Mouse (Mus musculus): ENCODE data around the gene Rpl19. TPM values are rescaled to one million over a fixed set of nuclear protein-coding genes. Genes with fewer than 3 reads are reported as not detected.
A peak's percentile ranks its signal among the peaks of the same experiment; 100 is the strongest.

The Rpl19 gene
- polyA plus RNA-seq, 1 experiment from 2014 or later = 1,012 TPM

GRCm38 (mm10) chr11:98001351-98001824, 25.1 kb upstream of the Rpl19 start:
- WGBS = 30% methylated on average over 11 of the region's 11 CpGs
- peaks cover 29% of the 10 kb centered on the region for H3K36me3 ChIP-seq
- peaks cover 37% of the 10 kb centered on the region for H3K27me3 ChIP-seq
- peaks cover 30% of the 10 kb centered on the region for H3K4me1 ChIP-seq
- H3K4me3 ChIP-seq = no peak overlapping the region
- ATAC-seq (ENCODE audit: low FRiP score, low read depth) = no peak
- 0 out of 2 replicates have a peak overlapping the region, but pooled peaks have one; percentile 8 for H3K9ac ChIP-seq
- no peak overlapping the region for H3K27ac ChIP-seq
- H3K9me3 ChIP-seq = no peaks in the 10 kb centered on the region
- H3K4me2 ChIP-seq (replicated peaks) = no peak overlapping the region

- no peaks in the 10 kb centered on the region for H3K9me3 ChIP-seq
- no peak overlapping the region for H3K4me3 ChIP-seq
- peaks cover 34% of the 10 kb centered on the region for H3K36me3 ChIP-seq
- no peak for ATAC-seq (ENCODE audit: low FRiP score, low read depth)
- no peak overlapping the region for H3K27ac ChIP-seq
- peaks cover 30% of the 10 kb centered on the region for H3K4me1 ChIP-seq
- H3K4me2 ChIP-seq (replicated peaks) = no peak overlapping the region
- 52% methylated on average over 6 of the region's 6 CpGs for WGBS
- no peak overlapping the region for H3K9ac ChIP-seq
- peaks cover 37% of the 10 kb centered on the region for H3K27me3 ChIP-seq
These were observed 24.5 kb upstream of the Rpl19 start for GRCm38 (mm10) chr11:98001986-98002385.

GRCm38 (mm10) chr11:98002627-98003026, 23.9 kb upstream of the Rpl19 start:
- WGBS = 9% methylated on average over 12 of the region's 12 CpGs
- Histone ChIP-seq H3K9me3 (no peaks in the 10 kb centered on the region), H3K36me3 (peaks cover 40% of the 10 kb centered on the region), H3K4me1 (peaks cover 30% of the 10 kb centered on the region), H3K27me3 (peaks cover 37% of the 10 kb centered on the region), H3K4me3 (no peak overlapping the region), H3K27ac (no peak overlapping the region), H3K4me2 (replicated peaks) (peak overlapping the region; percentile 42), H3K9ac (peak overlapping the region; percentile 25; the same call in 1 of the 2 replicates)
- ATAC-seq (ENCODE audit: low FRiP score, low read depth) = no peak

DNA sequence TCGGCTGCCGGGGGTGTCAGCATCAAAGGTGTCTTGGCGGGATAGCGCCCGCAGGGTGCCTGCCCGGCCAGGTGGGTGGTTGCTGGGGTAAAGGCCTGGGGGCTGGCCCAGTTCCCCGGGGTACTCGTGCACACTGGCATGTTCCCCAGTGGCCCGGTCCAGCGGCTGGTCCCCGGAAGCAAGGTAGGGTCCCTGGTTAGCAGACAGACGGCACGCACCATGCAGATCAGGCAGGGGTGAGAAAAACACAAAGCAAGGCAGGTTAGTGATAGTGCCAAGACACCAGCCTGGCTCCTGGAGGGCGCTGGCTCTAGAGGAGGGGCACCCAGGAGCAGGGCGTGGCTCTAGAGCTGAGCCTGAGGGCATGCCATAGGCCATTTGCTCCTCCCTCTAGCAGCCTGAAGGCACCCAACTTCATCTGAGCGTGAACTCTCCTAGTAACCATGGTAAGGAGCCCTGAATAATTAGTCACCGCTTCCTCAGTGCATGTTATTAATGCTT, 23.3 kb upstream of the Rpl19 start:
- Histone ChIP-seq H3K9ac (peak overlapping the region; percentile 25), H3K36me3 (peaks cover 46% of the 10 kb centered on the region), H3K9me3 (no peaks in the 10 kb centered on the region), H3K27me3 (peaks cover 36% of the 10 kb centered on the region), H3K4me3 (no peak overlapping the region), H3K4me2 (replicated peaks) (peak overlapping the region; percentile 42), H3K27ac (no peak overlapping the region), H3K4me1 (peaks cover 30% of the 10 kb centered on the region)
- 27% methylated on average over 17 of the region's 17 CpGs for WGBS
- no peak for ATAC-seq (ENCODE audit: low FRiP score, low read depth)

DNA sequence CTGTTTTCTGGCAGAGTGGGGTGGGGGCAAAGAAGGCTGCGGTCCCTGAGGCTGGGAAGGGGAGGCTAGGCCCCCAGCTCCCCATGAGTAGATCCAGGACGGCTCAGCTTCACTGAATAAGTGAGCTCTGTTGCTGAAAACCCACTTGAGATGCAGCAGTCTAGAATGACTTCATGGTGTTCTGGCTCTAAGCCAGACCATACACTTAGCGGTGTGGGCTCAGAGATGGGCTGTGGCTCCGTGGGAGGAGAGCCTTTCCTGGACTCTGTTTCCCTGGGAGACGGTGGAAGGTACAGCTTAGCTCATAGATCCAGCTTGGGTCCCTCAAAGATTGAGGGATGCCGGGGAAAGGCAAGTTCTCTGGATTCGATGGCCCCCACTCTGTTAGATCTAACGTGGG, 22.3 kb upstream of the Rpl19 start:
- H3K4me3 ChIP-seq = no peak overlapping the region
- H3K9ac ChIP-seq = no peak overlapping the region
- H3K4me2 ChIP-seq (replicated peaks) = no peak overlapping the region
- peak overlapping the region; percentile 22; the same call in 1 of the 2 replicates for H3K27ac ChIP-seq
- ATAC-seq (ENCODE audit: low FRiP score, low read depth) = no peak
- H3K36me3 ChIP-seq = peaks cover 55% of the 10 kb centered on the region
- no peaks in the 10 kb centered on the region for H3K9me3 ChIP-seq
- WGBS = 55% methylated on average over 8 of the region's 8 CpGs
- H3K27me3 ChIP-seq = peaks cover 33% of the 10 kb centered on the region
- peaks cover 30% of the 10 kb centered on the region for H3K4me1 ChIP-seq

DNA sequence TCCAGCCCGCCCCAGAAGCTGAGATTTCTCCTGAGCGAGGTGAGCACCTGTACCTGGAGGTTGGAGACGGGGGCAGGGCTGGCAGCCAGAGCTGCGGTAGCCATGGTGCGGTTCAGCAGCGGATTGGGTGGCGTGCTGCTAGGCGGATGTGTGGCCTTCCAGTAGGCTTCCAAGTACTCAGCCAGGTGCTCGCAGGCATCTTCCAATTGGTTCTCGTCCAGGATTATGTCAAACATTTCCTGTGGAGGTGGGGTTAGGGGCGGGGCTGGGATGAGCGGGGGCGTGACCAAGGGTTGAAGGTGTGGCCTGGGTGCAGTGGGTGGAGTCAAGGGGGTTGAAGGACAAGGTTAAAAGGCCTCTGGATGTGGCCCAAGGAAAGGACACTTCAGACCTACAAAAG, 21.4 kb upstream of the Rpl19 start:
- no peak overlapping the region for H3K4me2 ChIP-seq (replicated peaks)
- peaks cover 30% of the 10 kb centered on the region for H3K4me1 ChIP-seq
- H3K36me3 ChIP-seq = peaks cover 64% of the 10 kb centered on the region
- H3K27ac ChIP-seq = no peak overlapping the region
- H3K9me3 ChIP-seq = no peaks in the 10 kb centered on the region
- WGBS = 49% methylated on average over 13 of the region's 13 CpGs
- peaks cover 27% of the 10 kb centered on the region for H3K27me3 ChIP-seq
- no peak overlapping the region for H3K9ac ChIP-seq
- no peak overlapping the region for H3K4me3 ChIP-seq
- ATAC-seq (ENCODE audit: low FRiP score, low read depth) = no peak

DNA sequence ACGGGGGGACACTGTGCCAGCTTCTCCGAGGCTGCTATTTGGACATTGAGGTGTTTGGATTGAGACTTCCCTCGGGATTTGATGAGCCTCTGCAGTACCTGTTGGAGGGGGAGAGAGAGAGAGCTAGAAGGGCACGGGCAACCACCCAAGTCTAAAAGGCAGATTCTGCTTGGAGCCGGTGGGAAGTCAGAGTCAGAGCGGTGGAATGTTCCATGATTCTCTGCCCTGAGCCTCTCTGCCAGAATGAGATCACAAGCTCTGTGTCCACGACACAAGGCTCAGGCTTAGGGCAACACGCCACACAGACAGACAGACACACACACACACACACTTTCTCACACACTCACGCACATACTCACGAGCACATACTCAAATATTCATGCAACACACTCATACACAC, 20.8 kb upstream of the Rpl19 start:
- no peak overlapping the region for H3K9ac ChIP-seq
- no peak overlapping the region; the same call in 1 of the 2 replicates for H3K27ac ChIP-seq
- peaks cover 27% of the 10 kb centered on the region for H3K4me1 ChIP-seq
- H3K4me2 ChIP-seq (replicated peaks) = no peak overlapping the region
- H3K36me3 ChIP-seq = peaks cover 70% of the 10 kb centered on the region
- WGBS = 79% methylated on average over 10 of the region's 10 CpGs
- no peaks in the 10 kb centered on the region for H3K9me3 ChIP-seq
- H3K27me3 ChIP-seq = peaks cover 22% of the 10 kb centered on the region
- no peak for ATAC-seq (ENCODE audit: low FRiP score, low read depth)
- no peak overlapping the region for H3K4me3 ChIP-seq

DNA sequence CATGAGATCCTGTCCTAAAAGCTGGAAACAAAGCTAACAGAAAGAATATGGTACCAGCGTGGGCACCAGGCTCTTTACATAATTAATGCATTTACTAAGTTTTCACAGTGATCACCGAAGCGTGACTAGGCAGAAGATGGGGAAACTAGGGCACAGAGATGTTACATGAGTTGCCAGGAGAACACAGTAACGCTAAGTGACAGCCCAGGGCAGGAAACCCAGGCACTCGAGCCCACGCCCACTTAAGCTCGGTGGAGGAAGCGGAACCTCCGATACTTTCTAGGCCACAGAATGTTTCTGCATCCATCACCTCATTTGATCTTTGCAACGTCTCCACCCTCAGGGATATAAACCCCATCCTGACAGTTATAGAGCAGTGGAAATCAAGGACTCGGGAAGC, 18.4 kb upstream of the Rpl19 start:
- WGBS = 82% methylated on average over 11 of the region's 11 CpGs
- Histone ChIP-seq H3K27ac (no peak overlapping the region), H3K4me2 (replicated peaks) (no peak overlapping the region), H3K4me1 (peaks cover 13% of the 10 kb centered on the region), H3K9ac (no peak overlapping the region), H3K4me3 (no peak overlapping the region), H3K36me3 (peaks cover 87% of the 10 kb centered on the region), H3K9me3 (no peaks in the 10 kb centered on the region), H3K27me3 (peaks cover under 1% of the 10 kb centered on the region; the same call in 1 of the 2 replicates)
- no peak for ATAC-seq (ENCODE audit: low FRiP score, low read depth)

GRCm38 (mm10) chr11:98011716-98012115, 14.8 kb upstream of the Rpl19 start:
- no peaks in the 10 kb centered on the region for H3K9me3 ChIP-seq
- no peak overlapping the region for H3K4me3 ChIP-seq
- no peaks in the 10 kb centered on the region for H3K27me3 ChIP-seq
- 61% methylated on average over 9 of the region's 9 CpGs for WGBS
- no peak for ATAC-seq (ENCODE audit: low FRiP score, low read depth)
- H3K27ac ChIP-seq = no peak overlapping the region
- H3K4me1 ChIP-seq = no peaks in the 10 kb centered on the region
- H3K36me3 ChIP-seq = peaks cover 91% of the 10 kb centered on the region
- no peak overlapping the region for H3K4me2 ChIP-seq (replicated peaks)
- no peak overlapping the region for H3K9ac ChIP-seq

GRCm38 (mm10) chr11:98012831-98013230, 13.7 kb upstream of the Rpl19 start:
- Histone ChIP-seq H3K36me3 (peaks cover 91% of the 10 kb centered on the region), H3K27ac (no peak overlapping the region)
- 82% methylated on average over 10 of the region's 10 CpGs for WGBS

DNA sequence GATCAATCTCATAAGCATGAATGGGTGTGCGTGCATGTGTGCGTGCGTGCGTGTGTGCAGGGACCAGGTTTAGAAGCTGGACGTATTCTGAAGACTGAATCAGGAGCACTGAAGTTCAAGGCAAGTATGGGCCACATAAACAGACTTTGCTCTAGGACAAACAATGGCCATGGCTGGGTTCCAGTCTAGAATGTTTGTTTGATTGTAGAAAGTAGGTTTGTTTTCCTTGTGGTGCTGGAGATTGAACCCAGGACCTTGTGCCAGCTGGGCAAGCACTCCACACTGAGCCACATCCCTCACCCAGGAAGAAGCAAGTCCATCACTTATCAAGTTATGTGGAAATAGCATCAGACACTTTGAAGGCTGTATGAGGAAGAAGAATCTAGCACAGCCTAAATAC, 10.3 kb upstream of the Rpl19 start:
- Histone ChIP-seq H3K4me3 (no peak overlapping the region), H3K36me3 (peaks cover 70% of the 10 kb centered on the region)
- 94% methylated on average over 5 of the region's 5 CpGs for WGBS

More at GRCm38 (mm10) chr11:98012831-98013230, 13.7 kb upstream of the Rpl19 start:
- no peaks in the 10 kb centered on the region for H3K9me3 ChIP-seq
- no peaks in the 10 kb centered on the region for H3K4me1 ChIP-seq
- H3K9ac ChIP-seq = no peak overlapping the region
- H3K27me3 ChIP-seq = no peaks in the 10 kb centered on the region
- H3K4me3 ChIP-seq = no peak overlapping the region
- no peak for ATAC-seq (ENCODE audit: low FRiP score, low read depth)
- H3K4me2 ChIP-seq (replicated peaks) = no peak overlapping the region

GRCm38 (mm10) chr11:98016824-98017223, 9.7 kb upstream of the Rpl19 start:
- H3K4me1 ChIP-seq = peaks cover 25% of the 10 kb centered on the region
- 72% methylated on average over 4 of the region's 4 CpGs for WGBS
- H3K27ac ChIP-seq = no peak overlapping the region
- no peak overlapping the region for H3K4me3 ChIP-seq
- peaks cover 63% of the 10 kb centered on the region for H3K36me3 ChIP-seq
- H3K27me3 ChIP-seq = no peaks in the 10 kb centered on the region
- no peak for ATAC-seq (ENCODE audit: low FRiP score, low read depth)
- H3K9ac ChIP-seq = no peak overlapping the region
- no peaks in the 10 kb centered on the region for H3K9me3 ChIP-seq
- H3K4me2 ChIP-seq (replicated peaks) = no peak overlapping the region

More for the DNA sequence above, 10.3 kb upstream of the Rpl19 start:
- Histone ChIP-seq H3K27me3 (no peaks in the 10 kb centered on the region), H3K4me2 (replicated peaks) (no peak overlapping the region), H3K9me3 (no peaks in the 10 kb centered on the region), H3K9ac (no peak overlapping the region), H3K4me1 (peaks cover 20% of the 10 kb centered on the region), H3K27ac (no peak overlapping the region)
- no peak for ATAC-seq (ENCODE audit: low FRiP score, low read depth)

- H3K36me3 ChIP-seq = peaks cover 53% of the 10 kb centered on the region
- 62% methylated on average over 6 of the region's 6 CpGs for WGBS
These were observed 8.3 kb upstream of the Rpl19 start for GRCm38 (mm10) chr11:98018222-98018621.

More at GRCm38 (mm10) chr11:98018222-98018621, 8.3 kb upstream of the Rpl19 start:
- Histone ChIP-seq H3K4me3 (no peak overlapping the region), H3K9ac (no peak overlapping the region), H3K4me2 (replicated peaks) (no peak overlapping the region), H3K27ac (no peak overlapping the region), H3K4me1 (peaks cover 29% of the 10 kb centered on the region), H3K9me3 (no peaks in the 10 kb centered on the region), H3K27me3 (no peaks in the 10 kb centered on the region)
- no peak for ATAC-seq (ENCODE audit: low FRiP score, low read depth)

Data from limb, embryonic 13.5 days (tissue).